Mouse (Mus musculus) heart, embryonic 16.5 days (tissue): Measurements from ENCODE around the gene Gm20403. TPM values are rescaled to one million over a fixed set of nuclear protein-coding genes. Genes with fewer than 3 reads are reported as not detected.

ENCODE experiments used
- ATAC-seq: fragments of 200-750 bp; cut with Nextera tagmentation; replicated peaks from 2 replicates; pipeline ENCODE4 v1.8.0; 2017; ENCODE audit warnings: moderate number of reproducible peaks; ENCODE audit not compliant: insufficient read depth, low FRiP score; ENCODE audit errors: extremely low read depth
- H3K27ac ChIP-seq: fragments of 300-500 bp; sonication (generic); 2 replicates; pipeline ENCODE4 v1.5.1; 2014; ENCODE audit warnings: mild to moderate bottlenecking, low read length, control low read depth, moderate library complexity
- H3K27me3 ChIP-seq: fragments of 300-500 bp; sonication (generic); 2 replicates; pipeline ENCODE4 v1.6.1; 2014; ENCODE audit warnings: low read length, mixed read lengths; ENCODE audit not compliant: control insufficient read depth, insufficient read depth
- H3K36me3 ChIP-seq: fragments of 300-500 bp; sonication (generic); 2 replicates; pipeline ENCODE4 v1.6.1; 2014; ENCODE audit not compliant: control insufficient read depth, insufficient read depth
- H3K4me1 ChIP-seq: fragments of 300-500 bp; sonication (generic); 2 replicates; pipeline ENCODE4 v1.6.1; 2014; ENCODE audit warnings: low read length, mixed read lengths; ENCODE audit not compliant: control insufficient read depth, insufficient read depth
- H3K4me2 ChIP-seq: fragments of 300-500 bp; sonication (generic); 2 replicates; pipeline ENCODE4 v1.6.1; 2014; ENCODE audit warnings: low read depth, mild to moderate bottlenecking, control low read depth, low read length
- H3K4me3 ChIP-seq: fragments of 300-500 bp; sonication (generic); 2 replicates; pipeline ENCODE4 v1.5.1; 2014; ENCODE audit warnings: mild to moderate bottlenecking, control low read depth, low read length
- H3K9ac ChIP-seq: fragments of 300-500 bp; sonication (generic); 2 replicates; pipeline ENCODE4 v1.6.1; 2014; ENCODE audit warnings: low read length, control low read depth
- H3K9me3 ChIP-seq: fragments of 300-500 bp; sonication (generic); replicated peaks from 2 replicates; pipeline ENCODE4 v1.6.1; 2016; ENCODE audit warnings: low read length; ENCODE audit not compliant: control insufficient read depth
- WGBS: fragments of 180-500 bp; shearing (Covaris S2); extraction: QIAGEN DNeasy Blood & Tissue Kit; methylation state at CpG from one replicate; pipeline ENCODE4 v1.1.7; 2014; 5-methylcytosine and 5-hydroxymethylcytosine counted together
- polyA plus RNA-seq: library from polyadenylated mRNA; unstranded; fragments of >200 nt; fragmentation: Nextera tagmentation; extraction: Ambion mirVana; gene quantifications from 2 replicates; pipeline ENCODE4 v1.2.1, GENCODE M21; 2015

Gene Gm20403
- polyA plus RNA-seq = not detected in 2 replicates

DNA sequence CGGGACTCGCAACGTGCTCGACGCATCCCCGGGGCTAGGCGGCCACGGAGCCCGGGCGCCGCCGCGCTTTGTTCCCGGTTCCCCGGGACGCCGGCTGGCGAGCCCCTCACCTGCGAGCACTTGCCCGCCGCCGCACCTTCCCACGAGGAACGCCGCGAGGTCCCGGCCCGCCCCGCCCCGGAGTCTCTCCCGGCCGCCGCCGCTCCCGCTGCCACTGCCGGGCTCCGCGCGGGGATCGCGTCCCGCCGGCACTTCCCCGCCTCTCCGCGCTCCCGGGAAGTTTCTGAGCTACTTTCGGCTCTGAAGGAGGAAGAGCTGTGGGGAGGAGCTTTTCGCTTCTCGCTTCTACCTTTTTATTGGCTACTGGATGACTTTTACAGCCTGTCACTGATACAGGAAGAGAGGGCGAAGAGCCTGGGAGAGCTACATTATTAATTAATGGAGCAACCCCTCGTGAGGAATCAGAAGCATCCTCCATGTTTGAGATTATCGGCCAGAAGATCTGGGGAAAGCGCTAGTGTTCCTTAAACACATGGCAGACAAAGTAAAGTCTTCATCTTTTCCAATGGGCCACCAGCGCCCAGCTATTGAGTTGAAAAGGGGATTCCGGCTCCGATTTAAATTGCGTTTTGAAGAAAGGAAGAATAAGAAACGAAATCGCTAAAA is at the start of gene Gm20403:
TSS of gene Gm20403 (minus strand) at position 478 of the 666 bp plus-strand sequence.
- Histone ChIP-seq H3K27ac (peak within 1 kb of the TSS; percentile 92), H3K4me3 (peak within 1 kb of the TSS; percentile 96), H3K27me3 (no peaks in the 10 kb centered on the region), H3K4me1 (peaks cover 5% of the 10 kb centered on the region), H3K9ac (peak within 1 kb of the TSS; percentile 95), H3K9me3 (no peaks in the 10 kb centered on the region), H3K36me3 (peaks cover 5% of the 10 kb centered on the region; the same call in 1 of the 2 replicates), H3K4me2 (peak within 1 kb of the TSS; percentile 89)
- under 1% methylated on average over 60 of the region's 60 CpGs for WGBS
- peak; percentile 77 for ATAC-seq

DNA sequence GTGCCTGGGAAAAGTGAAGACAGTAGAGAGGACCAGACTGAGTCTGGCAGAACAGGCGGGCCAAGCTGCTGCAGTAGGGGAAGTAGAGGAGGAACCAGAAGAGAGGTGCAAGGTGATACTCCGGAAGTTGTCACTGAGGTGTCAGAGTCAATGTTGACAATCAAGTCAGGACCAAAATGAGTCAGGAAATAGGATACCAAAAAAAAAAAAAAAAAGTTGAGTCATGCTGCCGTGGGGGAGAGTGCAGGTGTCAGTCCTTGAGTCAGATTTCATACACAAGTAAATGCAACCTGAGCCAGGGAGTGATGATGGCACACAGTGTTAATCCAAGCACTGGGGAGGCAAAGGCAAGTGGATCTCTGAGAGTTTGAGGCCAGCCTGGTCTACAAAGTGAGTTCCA is 40.8 kb upstream of the Gm20403 start:
- H3K9ac ChIP-seq = no peak overlapping the region
- ATAC-seq = no peak
- H3K27ac ChIP-seq = no peak overlapping the region
- H3K4me3 ChIP-seq = no peak overlapping the region
- no peaks in the 10 kb centered on the region for H3K4me1 ChIP-seq
- H3K27me3 ChIP-seq = no peaks in the 10 kb centered on the region
- no peak overlapping the region for H3K4me2 ChIP-seq
- 36% methylated on average over 3 of the region's 3 CpGs for WGBS
- H3K36me3 ChIP-seq = no peaks in the 10 kb centered on the region
- H3K9me3 ChIP-seq = no peaks in the 10 kb centered on the region

DNA sequence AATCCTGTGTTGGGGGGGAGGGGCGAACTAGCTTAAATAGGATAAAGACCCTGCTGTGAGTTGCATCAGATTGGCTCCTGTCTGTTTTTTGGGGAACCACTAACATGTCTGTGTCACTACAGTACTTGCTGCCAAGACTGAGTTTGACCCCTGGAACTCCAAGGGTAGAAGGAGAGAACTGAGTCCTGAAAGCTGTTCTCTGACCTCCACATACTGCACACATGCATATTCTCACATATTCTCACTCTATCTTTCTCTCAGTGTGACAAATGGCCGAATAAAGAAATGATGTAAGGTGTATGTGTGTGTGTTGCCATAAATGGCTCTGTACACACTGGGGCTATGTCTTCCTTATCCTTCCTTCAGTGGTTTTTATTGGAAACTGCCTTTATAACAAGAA is 37.0 kb upstream of the Gm20403 start:
- no peak for ATAC-seq
- no peaks in the 10 kb centered on the region for H3K9me3 ChIP-seq
- no peak overlapping the region for H3K4me2 ChIP-seq
- H3K27me3 ChIP-seq = no peaks in the 10 kb centered on the region
- H3K4me3 ChIP-seq = no peak overlapping the region
- no peaks in the 10 kb centered on the region for H3K4me1 ChIP-seq
- H3K27ac ChIP-seq = no peak overlapping the region
- H3K36me3 ChIP-seq = no peaks in the 10 kb centered on the region
- H3K9ac ChIP-seq = no peak overlapping the region
- WGBS = 70% methylated on average over 2 of the region's 2 CpGs

DNA sequence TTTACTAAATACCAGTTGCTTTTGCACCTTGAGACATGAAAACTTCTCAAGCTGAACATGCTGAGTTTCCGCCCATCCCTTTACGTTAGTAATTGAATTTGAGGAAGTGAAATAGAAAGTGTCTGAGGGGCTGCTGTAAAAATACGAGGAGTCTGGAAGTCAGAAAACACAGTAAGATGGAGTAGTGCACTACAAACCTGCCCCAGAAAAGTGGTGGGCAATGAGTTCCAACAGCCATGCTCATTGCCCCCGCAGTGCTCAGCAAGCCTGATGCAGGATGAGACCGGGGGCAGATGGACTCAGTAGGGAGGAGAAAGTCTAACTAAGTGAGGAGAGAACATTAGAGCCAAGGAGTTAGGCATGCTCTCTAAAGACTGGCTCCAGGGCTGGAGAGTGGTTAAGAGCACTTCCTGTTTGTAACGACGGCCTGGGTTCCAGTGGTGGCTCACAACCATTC is 33.1 kb upstream of the Gm20403 start:
- Histone ChIP-seq H3K4me1 (no peaks in the 10 kb centered on the region), H3K4me3 (no peak overlapping the region), H3K27me3 (no peaks in the 10 kb centered on the region), H3K9me3 (no peaks in the 10 kb centered on the region), H3K4me2 (no peak overlapping the region), H3K27ac (no peak overlapping the region), H3K9ac (no peak overlapping the region), H3K36me3 (no peaks in the 10 kb centered on the region)
- ATAC-seq = no peak
- WGBS = 77% methylated on average over 7 of the region's 7 CpGs

DNA sequence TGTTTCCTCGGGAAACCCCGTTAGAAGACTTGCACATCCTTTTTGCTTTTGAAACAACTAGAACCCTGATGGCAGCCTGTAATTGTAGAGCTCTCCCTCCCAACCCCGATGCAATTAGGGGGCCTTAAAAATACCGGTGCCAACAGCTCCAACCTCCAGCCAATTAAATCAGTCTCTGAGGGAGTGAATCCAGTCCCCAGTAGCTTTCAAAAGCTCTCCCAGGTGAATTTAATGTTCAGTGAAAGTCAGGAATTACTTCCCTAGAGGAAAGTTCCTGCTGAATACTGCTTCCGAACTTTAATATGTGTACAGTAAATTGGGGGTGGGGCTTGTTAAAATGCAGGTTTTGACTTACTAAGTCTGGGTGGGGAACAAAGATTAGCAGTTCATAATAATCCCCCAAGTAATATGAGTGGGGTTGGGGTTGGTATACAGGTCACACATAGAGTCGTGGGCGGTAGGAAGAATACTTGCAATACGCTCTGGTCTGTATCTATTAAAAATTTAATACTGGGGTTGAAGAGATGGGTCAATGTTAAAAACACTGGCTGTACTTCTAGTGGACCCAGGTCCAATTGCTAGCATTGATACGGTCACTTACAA is 30.9 kb upstream of the Gm20403 start:
- Histone ChIP-seq H3K4me2 (no peak overlapping the region), H3K9me3 (no peaks in the 10 kb centered on the region), H3K27ac (no peak overlapping the region), H3K27me3 (no peaks in the 10 kb centered on the region), H3K4me3 (no peak overlapping the region), H3K4me1 (no peaks in the 10 kb centered on the region), H3K36me3 (no peaks in the 10 kb centered on the region), H3K9ac (no peak overlapping the region)
- WGBS = 65% methylated on average over 9 of the region's 9 CpGs
- no peak for ATAC-seq

DNA sequence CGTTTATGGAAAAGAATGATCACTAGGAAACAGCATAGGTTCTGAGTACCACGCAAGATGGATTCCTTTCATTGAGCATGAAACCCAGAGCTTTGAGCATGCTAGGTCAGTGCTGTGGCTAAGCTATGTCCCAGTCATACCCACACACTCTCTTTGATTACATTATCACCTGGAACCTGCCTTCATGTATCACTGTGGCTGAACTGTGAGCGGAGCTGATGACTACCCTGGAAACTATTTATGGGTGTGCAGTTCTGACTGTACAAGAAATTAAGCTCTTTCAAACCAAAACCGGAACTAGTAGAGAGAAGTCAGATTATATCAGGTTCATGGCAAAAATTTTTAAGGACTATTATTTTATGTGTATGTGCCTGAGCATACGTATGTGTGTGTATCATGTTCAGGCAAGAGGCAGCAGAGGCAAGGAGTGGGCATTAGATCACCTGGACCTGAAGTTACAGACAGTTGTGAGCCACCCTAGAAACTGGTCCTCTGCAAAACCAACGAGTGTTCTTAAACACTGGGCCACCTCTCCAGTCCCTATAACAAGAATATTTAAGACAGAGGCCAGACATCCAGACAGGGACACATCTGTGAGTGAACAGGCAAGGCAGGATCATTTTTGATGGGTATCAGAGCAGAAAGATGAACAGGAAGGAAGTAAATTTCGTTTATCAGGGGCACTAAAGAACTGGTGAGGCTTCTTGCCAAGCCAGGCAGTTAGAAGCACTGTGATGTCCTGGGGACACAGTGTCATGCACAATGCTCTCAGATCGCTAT is 30.2 kb upstream of the Gm20403 start:
- WGBS = 65% methylated on average over 8 of the region's 8 CpGs
- ATAC-seq = no peak

DNA sequence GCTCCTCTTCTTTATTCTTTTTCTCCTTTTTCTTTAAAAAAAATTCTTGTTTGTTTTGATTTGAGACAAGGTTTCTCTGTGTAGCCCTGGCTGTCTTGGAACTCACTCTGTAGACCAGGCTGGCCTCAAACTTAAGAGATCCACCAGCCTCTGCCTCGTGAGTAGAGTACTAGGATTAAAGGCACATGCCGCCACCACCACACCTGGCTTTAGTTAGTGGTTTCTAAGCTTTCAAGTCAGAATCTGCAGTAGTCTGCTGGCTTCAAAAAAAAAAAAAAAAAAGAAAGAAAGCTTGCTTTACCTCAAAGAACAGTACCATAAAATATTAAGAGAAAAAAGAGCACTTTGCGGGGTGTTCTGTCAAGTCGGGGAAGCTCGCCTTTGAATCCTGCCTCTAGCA is 29.1 kb upstream of the Gm20403 start:
- WGBS = 79% methylated on average over 5 of the region's 5 CpGs
- no peak overlapping the region for H3K4me3 ChIP-seq
- no peaks in the 10 kb centered on the region for H3K9me3 ChIP-seq
- H3K4me2 ChIP-seq = no peak overlapping the region
- H3K27ac ChIP-seq = no peak overlapping the region
- H3K27me3 ChIP-seq = no peaks in the 10 kb centered on the region
- H3K36me3 ChIP-seq = no peaks in the 10 kb centered on the region
- no peak for ATAC-seq
- H3K4me1 ChIP-seq = no peaks in the 10 kb centered on the region
- no peak overlapping the region for H3K9ac ChIP-seq

More for the DNA sequence above, 30.2 kb upstream of the Gm20403 start:
- no peak overlapping the region for H3K4me2 ChIP-seq
- no peaks in the 10 kb centered on the region for H3K9me3 ChIP-seq
- no peak overlapping the region for H3K9ac ChIP-seq
- no peak overlapping the region for H3K4me3 ChIP-seq
- H3K27ac ChIP-seq = no peak overlapping the region
- no peaks in the 10 kb centered on the region for H3K27me3 ChIP-seq
- no peaks in the 10 kb centered on the region for H3K4me1 ChIP-seq
- H3K36me3 ChIP-seq = no peaks in the 10 kb centered on the region

DNA sequence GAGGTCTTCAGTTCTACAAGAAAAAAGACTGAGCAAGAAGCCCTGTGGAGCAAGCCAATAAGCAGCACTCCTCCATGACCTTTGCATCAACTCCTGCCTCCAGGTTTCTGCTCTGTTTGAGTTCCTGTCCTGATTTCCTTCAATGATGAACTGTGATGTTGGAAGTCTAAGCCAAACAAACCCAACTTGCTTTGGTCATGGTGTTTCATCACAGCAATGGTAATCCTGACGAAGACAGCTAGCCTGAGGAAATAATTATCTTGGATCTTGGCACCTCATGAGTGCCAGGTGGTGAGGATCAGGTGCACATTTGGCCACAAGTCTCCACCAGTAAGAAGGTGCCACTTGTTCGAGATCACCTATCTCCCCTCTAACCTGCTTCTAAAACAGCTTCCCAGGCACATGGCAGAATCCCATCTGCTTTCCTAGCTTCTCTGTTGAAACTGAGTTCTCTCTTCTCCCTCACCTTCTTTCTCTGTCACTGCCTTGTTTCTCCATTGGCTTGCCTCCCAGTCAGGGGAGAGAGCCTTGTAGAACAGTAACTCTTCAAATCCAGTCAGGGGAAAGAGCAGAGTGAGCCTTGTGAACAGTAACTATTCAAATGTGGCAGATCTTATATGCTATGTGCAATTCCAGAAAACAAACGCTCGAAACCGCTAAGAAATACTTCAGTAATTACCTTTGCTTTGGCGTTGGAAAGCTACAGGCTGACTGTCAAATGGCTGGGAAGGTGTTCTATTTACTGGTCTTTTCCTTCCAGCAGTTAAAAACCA is 27.5 kb upstream of the Gm20403 start, which contains the start of gene Baz1a:
TSS of gene Baz1a (minus strand) at position 723 of the 773 bp plus-strand sequence.
- 81% methylated on average over 6 of the region's 6 CpGs for WGBS
- no peaks in the 10 kb centered on the region for H3K9me3 ChIP-seq
- no peaks in the 10 kb centered on the region for H3K36me3 ChIP-seq
- no peak within 1 kb of the TSS for H3K4me2 ChIP-seq
- no peak within 1 kb of the TSS for H3K9ac ChIP-seq
- H3K4me3 ChIP-seq = no peak within 1 kb of the TSS
- H3K4me1 ChIP-seq = no peaks in the 10 kb centered on the region
- H3K27me3 ChIP-seq = no peaks in the 10 kb centered on the region
- ATAC-seq = no peak
- H3K27ac ChIP-seq = no peak within 1 kb of the TSS
